Mouse (Mus musculus) lung, adult 2 months (tissue): Measurements from ENCODE around the gene Alg11.

Source experiments
- CTCF ChIP-seq: fragments of 200-500 bp; IDR thresholded peaks from 2 replicates; pipeline ENCODE4 v1.5.1; 2011; ENCODE audit warnings: mild to moderate bottlenecking, low read length, control low read depth; ENCODE audit not compliant: insufficient read depth
- POLR2A ChIP-seq: fragments of 200-500 bp; IDR thresholded peaks from 2 replicates; pipeline ENCODE4 v1.6.1; 2011; ENCODE audit warnings: low read depth, mild to moderate bottlenecking, control low read depth, low read length, borderline replicate concordance; ENCODE audit errors: extremely low read depth

DNA sequence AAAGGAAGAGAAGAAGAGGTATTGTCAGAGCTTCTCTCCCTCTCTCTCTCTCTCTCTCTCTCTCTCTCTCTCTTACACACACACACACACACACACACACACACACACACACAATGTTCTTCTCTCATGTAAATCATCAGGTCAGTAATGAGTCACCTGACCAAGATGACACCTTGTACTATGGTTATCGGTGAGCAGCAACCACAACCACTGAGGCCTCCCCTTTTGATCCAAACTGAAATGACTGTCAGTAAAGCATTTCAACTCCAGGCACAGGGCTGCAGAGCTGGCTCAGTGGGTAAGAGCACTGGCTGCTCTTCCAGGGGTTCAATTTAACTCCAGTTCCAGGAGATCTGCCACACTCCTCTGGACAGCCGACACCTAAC, 5.0 kb upstream of the Alg11 start:
- no peak for TF ChIP-seq CTCF
- no peak for TF ChIP-seq POLR2A
